Mouse (Mus musculus) embryonic facial prominence, embryonic 14.5 days (tissue): ENCODE results near the gene Pom121. TPM values are rescaled to one million over a fixed set of nuclear protein-coding genes. Genes with fewer than 3 reads are reported as not detected.

Experiments used
- ATAC-seq: fragments of 200-750 bp; cut with Nextera tagmentation; 2 replicates; pipeline ENCODE4 v1.8.0; 2017; ENCODE audit warnings: low read depth, moderate number of reproducible peaks, moderate TSS enrichment
- DNase-seq: peaks from one replicate; pipeline ENCODE4 v3.0.0-alpha.2; 2015; ENCODE audit warnings: low spot score
- H3K27ac ChIP-seq: fragments of 300-500 bp; sonication (generic); replicated peaks from 2 replicates; pipeline ENCODE4 v1.5.1; 2014; ENCODE audit warnings: low read depth, mild to moderate bottlenecking, low read length, moderate library complexity
- H3K27me3 ChIP-seq: fragments of 300-500 bp; sonication (generic); replicated peaks from 2 replicates; pipeline ENCODE4 v1.6.1; 2014; ENCODE audit warnings: low read length; ENCODE audit not compliant: control insufficient read depth, insufficient read depth
- H3K36me3 ChIP-seq: fragments of 300-500 bp; sonication (generic); 2 replicates; pipeline ENCODE4 v1.6.1; 2014; ENCODE audit warnings: low read length, mixed read lengths; ENCODE audit not compliant: control insufficient read depth, insufficient read depth
- H3K4me1 ChIP-seq: fragments of 300-500 bp; sonication (generic); 2 replicates; pipeline ENCODE4 v1.6.1; 2014; ENCODE audit warnings: antibody characterized with exemption, low read length; ENCODE audit not compliant: control insufficient read depth, insufficient read depth
- H3K4me2 ChIP-seq: fragments of 300-500 bp; sonication (generic); 2 replicates; pipeline ENCODE4 v1.6.1; 2014; ENCODE audit warnings: low read depth, mild to moderate bottlenecking, low read length, moderate library complexity, mixed read lengths
- H3K4me3 ChIP-seq: fragments of 300-500 bp; sonication (generic); 2 replicates; pipeline ENCODE4 v1.5.1; 2014; ENCODE audit warnings: low read depth, mild to moderate bottlenecking, low read length
- H3K9ac ChIP-seq: fragments of 300-500 bp; sonication (generic); 2 replicates; pipeline ENCODE4 v1.6.1; 2014; ENCODE audit warnings: low read depth, mild to moderate bottlenecking, low read length, moderate library complexity, mixed read lengths
- H3K9me3 ChIP-seq: fragments of 300-500 bp; sonication (generic); 2 replicates; pipeline ENCODE4 v1.6.1; 2016; ENCODE audit warnings: low read length; ENCODE audit not compliant: control insufficient read depth
- WGBS: fragments of 180-500 bp; shearing (Covaris S2); extraction: QIAGEN DNeasy Blood & Tissue Kit; methylation state at CpG from one replicate; pipeline ENCODE4 v1.1.7; 2014; 5-methylcytosine and 5-hydroxymethylcytosine counted together
- microRNA-seq: library from miRNA; unstranded; fragments of <30 nt; microRNA quantifications from one replicate; pipeline ENCODE4, GENCODE M21; 2016; ENCODE audit warnings: borderline number of aligned reads
- polyA plus RNA-seq: library from polyadenylated mRNA; unstranded; fragments of >200 nt; fragmentation: Nextera tagmentation; extraction: Ambion mirVana; gene quantifications from 2 replicates; pipeline ENCODE4 v1.2.1, GENCODE M21; 2014

Gene Pom121
- polyA plus RNA-seq, 1 experiment from 2014 or later: 15.4 TPM

DNA sequence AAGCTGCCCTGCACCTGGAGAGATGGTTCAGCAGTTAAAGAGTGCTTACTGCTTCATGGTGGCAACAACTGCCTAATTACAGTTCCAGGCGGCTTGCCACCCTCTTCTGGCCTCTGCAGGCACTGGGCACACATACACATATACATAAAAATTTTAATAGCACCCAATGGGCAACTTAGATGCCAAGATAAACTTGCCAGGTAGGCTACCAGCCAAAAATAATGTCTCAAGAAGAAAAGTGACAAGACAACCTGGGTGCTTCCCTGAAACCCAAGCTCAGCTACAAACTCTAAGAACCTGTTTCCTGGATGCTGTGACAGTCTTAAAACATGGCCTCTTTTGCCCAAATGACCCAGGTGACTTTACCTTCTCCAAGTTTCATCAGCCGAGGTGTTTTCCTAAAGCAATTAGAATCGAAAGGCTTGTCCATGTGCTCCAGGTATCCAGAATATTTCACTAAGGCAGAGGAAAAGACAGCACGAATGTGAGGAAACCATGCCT, 46.8 kb downstream of the Pom121 start:
- WGBS: 67% methylated on average over 4 of the region's 4 CpGs
- H3K9ac ChIP-seq: no peak overlapping the region
- no peak overlapping the region for H3K27ac ChIP-seq

DNA sequence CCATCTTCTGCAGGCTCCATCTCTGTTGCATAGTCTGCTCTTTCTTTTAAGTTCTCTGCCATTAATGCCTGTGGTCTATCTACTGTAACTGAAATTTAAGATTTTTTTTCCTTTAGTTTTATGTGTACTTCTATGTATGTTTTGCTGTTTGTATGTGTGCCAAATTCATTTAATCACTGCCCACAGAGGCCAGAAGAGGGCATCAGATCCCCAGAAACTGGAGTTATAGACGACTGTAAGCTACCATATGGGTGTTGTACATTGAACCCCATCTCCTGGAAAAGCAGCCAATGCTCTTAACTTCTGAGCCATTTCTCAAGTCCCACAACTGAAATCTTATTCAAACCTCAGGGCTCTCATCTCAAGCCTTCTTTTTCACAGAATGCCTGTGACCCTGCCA, 47.9 kb downstream of the Pom121 start:
- ATAC-seq: no peak
- Histone ChIP-seq H3K4me1 (no peaks in the 10 kb centered on the region), H3K27me3 (no peaks in the 10 kb centered on the region), H3K4me2 (no peak overlapping the region), H3K36me3 (no peaks in the 10 kb centered on the region), H3K4me3 (no peak overlapping the region), H3K9ac (no peak overlapping the region), H3K9me3 (peaks cover 7% of the 10 kb centered on the region; the same call in 1 of the 2 replicates), H3K27ac (no peak overlapping the region)
- DNase-seq: no peak
- WGBS: 14% methylated on average over 1 of the region's 1 CpGs

More for the DNA sequence above, 46.8 kb downstream of the Pom121 start:
- Histone ChIP-seq H3K4me2 (no peak overlapping the region), H3K9me3 (peaks cover 7% of the 10 kb centered on the region; the same call in 1 of the 2 replicates), H3K4me3 (no peak overlapping the region), H3K4me1 (no peaks in the 10 kb centered on the region), H3K27me3 (no peaks in the 10 kb centered on the region), H3K36me3 (no peaks in the 10 kb centered on the region)
- ATAC-seq (no peak), DNase-seq (no peak)

DNA sequence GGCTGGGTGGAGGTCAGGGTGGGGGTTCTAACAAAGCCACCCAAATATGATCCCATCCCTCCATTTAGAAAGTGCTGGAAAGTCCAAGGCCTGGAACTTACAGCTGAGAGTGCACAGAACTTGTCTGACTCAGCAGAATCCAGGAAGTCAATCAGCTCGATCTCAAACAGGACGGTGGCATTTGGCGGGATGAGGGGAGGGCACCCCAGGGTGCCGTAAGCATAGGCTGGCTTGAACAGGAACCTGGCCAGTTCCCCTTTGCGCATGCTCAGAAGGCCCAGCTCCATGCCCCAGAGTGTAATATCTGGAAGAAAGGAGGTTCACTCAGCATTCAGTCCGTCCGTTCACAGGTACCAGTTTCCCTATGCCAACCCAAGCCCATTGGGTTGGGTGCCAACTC, 48.4 kb downstream of the Pom121 start:
- 77% methylated on average over 7 of the region's 7 CpGs for WGBS
- Histone ChIP-seq H3K27ac (no peak overlapping the region), H3K9me3 (peaks cover 7% of the 10 kb centered on the region; the same call in 1 of the 2 replicates), H3K36me3 (no peaks in the 10 kb centered on the region), H3K9ac (no peak overlapping the region), H3K27me3 (no peaks in the 10 kb centered on the region), H3K4me2 (no peak overlapping the region), H3K4me3 (no peak overlapping the region), H3K4me1 (no peaks in the 10 kb centered on the region)
- ATAC-seq (no peak), DNase-seq (no peak)

DNA sequence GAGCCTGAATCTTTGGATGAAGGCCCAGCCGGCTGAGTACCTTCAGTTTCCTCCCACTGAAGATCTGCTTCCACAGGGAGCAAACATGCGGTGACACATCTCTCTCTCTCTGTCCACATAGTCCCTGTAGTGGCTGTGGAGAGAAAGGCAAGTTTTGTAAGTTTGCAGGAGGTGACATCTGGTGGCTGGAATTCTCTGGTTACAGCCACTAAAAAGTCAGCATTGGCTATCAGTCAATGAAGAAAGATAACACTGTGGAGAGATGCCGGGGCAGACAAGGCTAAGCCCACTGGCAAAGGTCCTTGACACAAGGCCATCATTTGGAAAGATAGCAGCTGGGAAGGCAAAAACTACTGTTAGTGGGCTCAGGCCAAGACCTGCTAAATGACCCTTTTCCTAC, 56.8 kb downstream of the Pom121 start:
- Histone ChIP-seq H3K27ac (no peak overlapping the region), H3K4me1 (no peaks in the 10 kb centered on the region), H3K9ac (no peak overlapping the region; the same call in 1 of the 2 replicates), H3K4me3 (no peak overlapping the region), H3K36me3 (no peaks in the 10 kb centered on the region), H3K27me3 (no peaks in the 10 kb centered on the region), H3K9me3 (no peaks in the 10 kb centered on the region), H3K4me2 (no peak overlapping the region)
- no peak for DNase-seq
- 49% methylated on average over 3 of the region's 3 CpGs for WGBS
- ATAC-seq: no peak

DNA sequence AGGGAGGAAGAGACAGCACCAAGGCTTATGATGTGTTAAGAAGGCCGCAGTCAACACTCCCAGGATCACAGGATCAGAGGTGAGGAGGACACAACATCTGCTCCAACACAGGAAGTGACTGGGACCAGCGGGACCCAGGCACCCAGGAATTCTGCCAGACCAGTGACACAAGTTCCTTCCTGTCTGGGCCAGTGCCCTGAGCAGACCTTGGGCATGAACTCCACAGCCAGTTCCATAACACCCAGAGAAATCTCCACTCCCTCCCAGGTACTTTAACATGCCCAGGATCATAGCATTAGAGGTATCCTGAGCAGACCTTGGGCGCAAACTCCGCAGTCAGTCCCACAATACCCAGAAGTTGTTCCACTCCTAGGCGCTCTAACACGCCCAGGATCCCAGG, 63.2 kb downstream of the Pom121 start:
- ATAC-seq: no peak
- H3K27me3 ChIP-seq: no peaks in the 10 kb centered on the region
- no peak overlapping the region for H3K9ac ChIP-seq
- no peak for DNase-seq
- no peak overlapping the region for H3K4me3 ChIP-seq
- 90% methylated on average over 6 of the region's 6 CpGs for WGBS
- no peak overlapping the region for H3K27ac ChIP-seq
- no peaks in the 10 kb centered on the region for H3K4me1 ChIP-seq
- H3K36me3 ChIP-seq: no peaks in the 10 kb centered on the region
- no peak overlapping the region for H3K4me2 ChIP-seq
- H3K9me3 ChIP-seq: no peaks in the 10 kb centered on the region

DNA sequence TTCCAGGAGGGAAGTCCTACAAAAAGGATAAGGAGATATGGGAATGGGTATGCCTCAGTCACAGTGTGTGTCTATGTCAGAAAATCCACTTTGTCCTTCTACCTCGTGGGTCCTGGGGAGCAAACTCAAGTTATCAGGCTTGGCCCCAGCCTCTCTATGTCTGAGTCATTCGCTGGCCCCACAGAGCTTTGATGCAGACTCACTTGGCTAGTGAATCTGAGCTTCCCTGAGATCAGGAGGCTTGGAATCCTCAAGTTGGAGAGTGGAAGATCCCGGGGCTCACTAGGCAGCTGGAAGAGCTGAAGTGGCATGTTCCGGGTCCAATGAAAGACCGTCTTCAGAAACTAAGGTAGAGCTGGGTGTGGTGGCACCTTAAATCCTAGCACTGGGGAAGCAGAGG, 64.1 kb downstream of the Pom121 start:
- H3K9ac ChIP-seq: no peak overlapping the region
- no peak overlapping the region for H3K4me2 ChIP-seq
- no peak overlapping the region for H3K4me3 ChIP-seq
- WGBS: 85% methylated on average over 5 of the region's 5 CpGs
- H3K36me3 ChIP-seq: no peaks in the 10 kb centered on the region
- DNase-seq (no peak), ATAC-seq (no peak)
- H3K9me3 ChIP-seq: no peaks in the 10 kb centered on the region
- H3K4me1 ChIP-seq: no peaks in the 10 kb centered on the region
- no peak overlapping the region for H3K27ac ChIP-seq
- H3K27me3 ChIP-seq: no peaks in the 10 kb centered on the region

DNA sequence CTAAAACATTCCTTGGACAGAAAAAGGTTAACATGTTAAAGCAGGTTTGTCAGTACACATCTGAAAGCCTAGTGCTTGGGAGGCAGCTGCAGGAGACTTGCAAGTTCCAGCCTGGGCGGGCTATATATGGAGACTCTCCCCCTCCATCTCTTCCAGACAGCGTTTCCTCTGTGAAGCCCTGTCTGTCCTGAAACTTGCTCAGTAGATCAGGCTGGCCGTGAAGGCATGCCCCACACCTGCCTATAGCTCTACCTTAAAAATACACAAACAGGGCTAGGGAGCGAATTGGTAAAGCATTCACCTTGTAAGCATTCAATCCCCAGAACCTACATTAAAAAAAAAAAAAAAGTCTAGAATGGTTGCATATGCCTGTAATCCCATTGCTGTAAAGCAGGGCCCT, 64.9 kb downstream of the Pom121 start:
- Histone ChIP-seq H3K4me2 (no peak overlapping the region), H3K9me3 (no peaks in the 10 kb centered on the region), H3K27me3 (no peaks in the 10 kb centered on the region), H3K9ac (no peak overlapping the region), H3K4me1 (no peaks in the 10 kb centered on the region), H3K36me3 (no peaks in the 10 kb centered on the region), H3K4me3 (no peak overlapping the region), H3K27ac (no peak overlapping the region)
- 83% methylated on average over 4 of the region's 4 CpGs for WGBS
- DNase-seq (no peak), ATAC-seq (no peak)

Small RNAs within 50 kb of the gene (microRNA-seq; reads per million reads assigned to microRNA genes)
- gene Mir7033: 0.66 reads per million

Other genes with a start within 250 kb of the Pom121 start
- 24.1 and 30.1 TPM in 2 replicates for gene Tbl2, start 244.9 kb downstream of the Pom121 start, polyA plus RNA-seq
- gene Bcl7b, start 226.3 kb downstream of the Pom121 start, polyA plus RNA-seq: 44.3 and 44.4 TPM in 2 replicates
- gene Baz1b, start 207.3 kb downstream of the Pom121 start, polyA plus RNA-seq: 46.9 and 48.4 TPM in 2 replicates
- 21.6 and 21.7 TPM in 2 replicates for gene Fzd9, start 143.3 kb downstream of the Pom121 start, polyA plus RNA-seq
- 0.17 TPM in 1 of 2 replicates, not detected in the other for gene Fkbp6, start 44.5 kb downstream of the Pom121 start, polyA plus RNA-seq
- gene Trim50, start 41.3 kb downstream of the Pom121 start, polyA plus RNA-seq: not detected in 2 replicates
- 23.7 and 27.6 TPM in 2 replicates for gene Nsun5, start 24.6 kb downstream of the Pom121 start, polyA plus RNA-seq
- gene Hip1, start 150.6 kb upstream of the Pom121 start, polyA plus RNA-seq: 45.6 and 47.1 TPM in 2 replicates
- not detected in 2 replicates for gene Ccl26, start 169.0 kb upstream of the Pom121 start, polyA plus RNA-seq
- gene Ccl24, start 178.5 kb upstream of the Pom121 start, polyA plus RNA-seq: 3.3 and 3.5 TPM in 2 replicates
- 37.1 and 44.2 TPM in 2 replicates for gene Rhbdd2, start 238.1 kb upstream of the Pom121 start, polyA plus RNA-seq